6 mouse cellular contexts compared by ENCODE assay signal in the genomic region with DNA sequence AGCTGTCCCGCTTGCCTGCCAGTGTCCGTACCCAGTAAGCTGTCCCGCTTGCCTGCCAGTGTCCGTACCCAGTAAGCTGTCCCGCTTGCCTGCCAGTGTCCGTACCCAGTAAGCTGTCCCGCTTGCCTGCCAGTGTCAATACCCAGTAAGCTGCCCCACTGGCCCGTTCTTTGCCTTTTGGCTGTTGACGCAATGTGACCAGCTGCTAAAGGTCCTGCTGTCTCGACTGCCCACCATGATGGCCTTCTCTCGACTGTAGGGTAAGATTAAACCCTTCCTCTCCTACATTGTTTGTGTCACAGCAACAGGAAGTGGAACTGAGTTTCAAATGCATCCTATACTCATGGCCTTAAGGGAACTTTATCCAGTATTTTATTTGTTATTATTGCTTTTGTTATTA. TPM values are rescaled to one million over a fixed set of nuclear protein-coding genes. Genes with fewer than 3 reads are reported as not detected.
DNase-seq lines count a peak whose midpoint lies in the region; TF ChIP-seq lines count a peak whose summit lies in the region.
"Not testable (repeated sequence)": the region's sequence is repeated elsewhere in the genome, so short reads cannot be mapped to it uniquely, and the experiment has no call there.
"Had no signal": no experiment of that assay in that cellular context is flagged by ENCODE, and none has a peak within 500 bp of the region (broad histone marks: within the 10 kb centered on the region; RNA-seq: fewer than 3 reads in every experiment).

No protein-coding gene starts in this region.

- H3K79me2 ChIP-seq in liver, adult 2 months (ENCODE audit: control insufficient read depth, insufficient read depth, low read length), result not testable (repeated sequence)

- TF ChIP-seq CTCF in liver, adult 2 months (IDR thresholded peaks at IDR 0.05; ENCODE audit: low read depth, low read length), result not testable (repeated sequence)

- H3K27me3 ChIP-seq in liver, adult 2 months (ENCODE audit: control insufficient read depth, insufficient read depth, low read length), result not testable (repeated sequence)

- 11% methylated on average over 9 of the region's 11 CpGs for WGBS in liver, adult 2 months

- H3K36me3 ChIP-seq in liver, adult 2 months (ENCODE audit: control insufficient read depth, insufficient read depth, low read length), result not testable (repeated sequence)

- not testable (repeated sequence) for H3K9ac ChIP-seq in liver, adult 2 months (ENCODE audit: low read depth, low read length)

- H3K4me1 ChIP-seq in liver, adult 2 months (ENCODE audit: control insufficient read depth, insufficient read depth, low read length), result peaks cover 11% of the 10 kb centered on the region

- peak; percentile 34 for DNase-seq in gastrocnemius, postnatal 25 days
- peak; percentile 84 for DNase-seq in heart, adult 11 months
- DNase-seq in liver, adult 2 months (ENCODE audit: extremely low read depth, low read depth, low spot score), result peak; percentile 89

- H3K27ac ChIP-seq in liver, adult 2 months (replicated peaks; ENCODE audit: insufficient read depth, low read depth, low read length), result not testable (repeated sequence)

- not testable (repeated sequence) for H3K4me3 ChIP-seq in liver, adult 2 months (ENCODE audit: insufficient read depth, low read depth, low read length)

- TF ChIP-seq POLR2A in liver, adult 2 months (IDR thresholded peaks at IDR 0.05; ENCODE audit: extremely low read depth, insufficient read depth, low read length), result not testable (repeated sequence)

RNA-seq across cellular contexts. Expression of gene Tlr1, which starts 51.4 kb away (rescaled TPM):
- under 1 TPM; 0.13 to 0.33 TPM for total RNA-seq in gastrocnemius, postnatal 25 days (2021)
- 1.0 and 1.1 TPM in 2 replicates for total RNA-seq in liver, adult 2 months (2014; rRNA removed)
- 0.32 and 0.66 TPM in 2 replicates for polyA plus RNA-seq in liver, adult 2 months (2012; rRNA removed)
- total RNA-seq: ES-E14, MEL had no signal
- polyA plus RNA-seq: G1E had no signal

Comparison
In these comparisons a context has a peak if more than half of its experiments do, and no peak if none do; other contexts are left out.
1. DNase-seq: peak in every context shown above with its lines; median percentile 89 in liver, adult 2 months; 84 in heart, adult 11 months; 34 in gastrocnemius, postnatal 25 days.